Mouse (Mus musculus) cortical plate, adult 2 months (tissue): Measurements from ENCODE around the gene Agtrap.

Source experiments
- CTCF ChIP-seq: fragments of 200-500 bp; IDR thresholded peaks from 2 replicates; pipeline ENCODE4 v1.5.1; 2011; ENCODE audit warnings: mild to moderate bottlenecking, control low read depth, low read length; ENCODE audit not compliant: insufficient read depth; ENCODE audit errors: extremely low read depth
- POLR2A ChIP-seq: fragments of 200-500 bp; IDR thresholded peaks from 2 replicates; pipeline ENCODE4 v1.6.1; 2011; ENCODE audit warnings: mild to moderate bottlenecking, low read length, control low read depth; ENCODE audit not compliant: insufficient read depth; ENCODE audit errors: extremely low read depth

GRCm38 (mm10) chr4:148044113-148044512 lies 43.7 kb downstream of the Agtrap start:
- no peak for TF ChIP-seq POLR2A
- TF ChIP-seq CTCF, result no peak
